ENCODE assay signal across 23 mouse cellular contexts in genomic region chr8:61537471-61537870, GRCm38 (mm10). TPM values are rescaled to one million over a fixed set of nuclear protein-coding genes. Genes with fewer than 3 reads are reported as not detected.
DNase-seq lines count a peak whose midpoint lies in the region; ATAC-seq and TF ChIP-seq lines count a peak whose summit lies in the region.
"Had no signal": no experiment of that assay in that cellular context is flagged by ENCODE, and none has a peak within 500 bp of the region (broad histone marks: within the 10 kb centered on the region; RNA-seq: fewer than 3 reads in every experiment).

No protein-coding gene starts in this region.

- peaks cover 14% of the 10 kb centered on the region for H3K4me1 ChIP-seq in heart, embryonic 12.5 days (replicated peaks)
- H3K4me1 ChIP-seq in lung, postnatal 0 days (ENCODE audit: insufficient read depth, low read depth, low read length): no peaks in the 10 kb centered on the region; the same call in 1 of the 2 replicates
- H3K4me1 ChIP-seq in midbrain, embryonic 13.5 days (replicated peaks): no peaks in the 10 kb centered on the region
- H3K4me1 ChIP-seq: forebrain, embryonic 13.5 days; limb, embryonic 12.5 days had no signal

- no peaks in the 10 kb centered on the region for H3K27me3 ChIP-seq in heart, embryonic 12.5 days (replicated peaks)
- no peaks in the 10 kb centered on the region for H3K27me3 ChIP-seq in lung, postnatal 0 days (replicated peaks; ENCODE audit: insufficient read depth, low read length)
- no peaks in the 10 kb centered on the region for H3K27me3 ChIP-seq in midbrain, embryonic 13.5 days
- H3K27me3 ChIP-seq: forebrain, embryonic 13.5 days; limb, embryonic 12.5 days; liver, embryonic 12.5 days had no signal

- WGBS in heart, embryonic 12.5 days: 82% methylated on average over 5 of the region's 5 CpGs
- WGBS in lung, postnatal 0 days: 64% methylated on average over 5 of the region's 5 CpGs
- 91% methylated on average over 5 of the region's 5 CpGs for WGBS in midbrain, embryonic 13.5 days

- no peak for TF ChIP-seq EP300 in lung, postnatal 0 days (IDR thresholded peaks at IDR 0.05)

- no peak overlapping the region for H3K9ac ChIP-seq in heart, embryonic 12.5 days
- no peak overlapping the region for H3K9ac ChIP-seq in lung, postnatal 0 days (replicated peaks; ENCODE audit: low read depth)
- no peak overlapping the region for H3K9ac ChIP-seq in midbrain, embryonic 13.5 days (replicated peaks)
- H3K9ac ChIP-seq: forebrain, embryonic 13.5 days; hindbrain, embryonic 14.5 days; limb, embryonic 12.5 days; liver, embryonic 12.5 days; liver, postnatal 0 days had no signal

- H3K27ac ChIP-seq in heart, embryonic 12.5 days (ENCODE audit: poor library complexity, severe bottlenecking): no peak overlapping the region
- H3K27ac ChIP-seq in lung, postnatal 0 days (ENCODE audit: low read length): no peak overlapping the region
- H3K27ac ChIP-seq in midbrain, embryonic 13.5 days: no peak overlapping the region
- H3K27ac ChIP-seq: forebrain, embryonic 13.5 days; hindbrain, embryonic 14.5 days; limb, embryonic 12.5 days; liver, embryonic 12.5 days; macrophage had no signal

- TF ChIP-seq CTCF in lung, postnatal 0 days (IDR thresholded peaks at IDR 0.05): no peak

- no peaks in the 10 kb centered on the region for H3K9me3 ChIP-seq in heart, embryonic 12.5 days (replicated peaks)
- no peaks in the 10 kb centered on the region for H3K9me3 ChIP-seq in lung, postnatal 0 days (ENCODE audit: low read length)
- no peaks in the 10 kb centered on the region for H3K9me3 ChIP-seq in midbrain, embryonic 13.5 days
- H3K9me3 ChIP-seq: forebrain, embryonic 13.5 days; limb, embryonic 12.5 days; liver, embryonic 12.5 days had no signal

- H3K36me3 ChIP-seq in heart, embryonic 12.5 days: peaks cover 68% of the 10 kb centered on the region
- H3K36me3 ChIP-seq in lung, postnatal 0 days (ENCODE audit: insufficient read depth, low read length): 0 out of 2 replicates have a peak, but pooled peaks cover 5% of the 10 kb centered on the region
- 0 out of 2 replicates have a peak, but pooled peaks cover 5% of the 10 kb centered on the region for H3K36me3 ChIP-seq in midbrain, embryonic 13.5 days
- H3K36me3 ChIP-seq: liver, embryonic 12.5 days had no signal

- H3K4me3 ChIP-seq in heart, embryonic 12.5 days: no peak overlapping the region
- H3K4me3 ChIP-seq in lung, postnatal 0 days (ENCODE audit: low read depth, low read length): no peak overlapping the region
- H3K4me3 ChIP-seq in midbrain, embryonic 13.5 days (replicated peaks): no peak overlapping the region
- H3K4me3 ChIP-seq: forebrain, embryonic 13.5 days; limb, embryonic 12.5 days; liver, embryonic 12.5 days had no signal

- no peak overlapping the region for H3K4me2 ChIP-seq in heart, embryonic 12.5 days
- no peak overlapping the region for H3K4me2 ChIP-seq in lung, postnatal 0 days (replicated peaks; ENCODE audit: low read depth, low read length)
- no peak overlapping the region for H3K4me2 ChIP-seq in midbrain, embryonic 13.5 days (replicated peaks)
- H3K4me2 ChIP-seq: forebrain, embryonic 13.5 days; hindbrain, embryonic 14.5 days; limb, embryonic 12.5 days; liver, embryonic 12.5 days had no signal

- no peak for ATAC-seq in heart, embryonic 12.5 days (ENCODE audit: insufficient number of reproducible peaks, low FRiP score)
- ATAC-seq in lung, postnatal 0 days: no peak
- no peak for ATAC-seq in midbrain, embryonic 13.5 days
- ATAC-seq: forebrain, embryonic 13.5 days; intestine, postnatal 0 days; liver, embryonic 12.5 days; liver, postnatal 0 days had no signal

- peak; percentile 66 to 73 for DNase-seq in heart, adult 18-20 months
- peak; percentile 30 for DNase-seq in lung, postnatal 10 days
- no peak for DNase-seq in lung, postnatal 0 days (ENCODE audit: low spot score)
- DNase-seq in heart, postnatal 10 days: peak; percentile 66 to 71
- DNase-seq in layer of hippocampus, adult 18-20 months (ENCODE audit: low spot score in 2 of 2): no peak
- DNase-seq: adrenal gland, postnatal 36 days; cerebellum, adult 18-20 months; cerebellum, postnatal 10 days; gastrocnemius, postnatal 10 days; kidney, adult 9 months; kidney, postnatal 10 days; liver, postnatal 0 days; midbrain, embryonic 14.5 days; retina, postnatal 1 day; right cerebral cortex, postnatal 14 days had no signal

- intact Hi-C loops in heart, postnatal 10 days (cut with DNase I): loop anchor here (5.0 kb wide), 2 partner anchors 220 to 525 kb away; no protein-coding TSS in a partner anchor

RNA-seq across cellular contexts. Expression of gene Cbr4, which starts 49.9 kb away (rescaled TPM):
- total RNA-seq in heart, adult 18-20 months (2021): 10 to 100 TPM; 83.9 to 91.3 TPM
- polyA plus RNA-seq in heart, embryonic 12.5 days (2016; fragmentation: Nextera tagmentation; extraction: Ambion mirVana): 37.8 and 39.0 TPM in 2 replicates
- polyA plus RNA-seq in lung, postnatal 0 days (2015; fragmentation: Nextera tagmentation; extraction: Ambion mirVana): 33.2 and 37.7 TPM in 2 replicates
- total RNA-seq in heart, postnatal 10 days (2021): 10 to 100 TPM; 55.3 to 55.5 TPM
- 10 to 100 TPM; 21.4 to 24.5 TPM for total RNA-seq in layer of hippocampus, adult 18-20 months (2021)
- 21.4 and 25.0 TPM in 2 replicates for polyA plus RNA-seq in midbrain, embryonic 13.5 days (2015; fragmentation: Nextera tagmentation; extraction: Ambion mirVana)

Comparison
In these comparisons a context has a peak if more than half of its experiments do, and no peak if none do; other contexts are left out.
1. DNase-seq: peak in heart, adult 18-20 months (2 of 2), lung, postnatal 10 days (single experiment) and heart, postnatal 10 days (2 of 2); none in lung, postnatal 0 days (single experiment) and layer of hippocampus, adult 18-20 months (0 of 2).